Mouse (Mus musculus): ENCODE results near the gene Amdhd2. TPM values are rescaled to one million over a fixed set of nuclear protein-coding genes. Genes with fewer than 3 reads are reported as not detected.
A peak's percentile ranks its signal among the peaks of the same experiment; 100 is the strongest.

Gene Amdhd2
- polyA plus RNA-seq, 1 experiment from 2014 or later: 36.2 TPM

GRCm38 (mm10) chr17:24156394-24156793 lies 7.2 kb downstream of the Amdhd2 start:
- Histone ChIP-seq H3K27ac (ENCODE audit: low read depth, low read length) (no peak overlapping the region), H3K36me3 (ENCODE audit: control insufficient read depth, insufficient read depth, low read length) (no peaks in the 10 kb centered on the region), H3K4me1 (ENCODE audit: control insufficient read depth, insufficient read depth, low read length) (no peaks in the 10 kb centered on the region), H3K27me3 (ENCODE audit: control insufficient read depth, insufficient read depth, low read length) (no peaks in the 10 kb centered on the region), H3K4me3 (ENCODE audit: low read depth, low read length) (no peak overlapping the region), H3K9ac (ENCODE audit: low read length) (no peak overlapping the region), H3K9me3 (ENCODE audit: control insufficient read depth, low read length) (no peaks in the 10 kb centered on the region), H3K4me2 (ENCODE audit: low read depth) (no peak overlapping the region)
- ATAC-seq (ENCODE audit: insufficient read depth, low FRiP score, low TSS enrichment): no peak
- WGBS: 78% methylated on average over 3 of the region's 3 CpGs
- no peak for DNase-seq (ENCODE audit: low spot score)

- H3K4me1 ChIP-seq (ENCODE audit: control insufficient read depth, insufficient read depth, low read length): no peaks in the 10 kb centered on the region
- ATAC-seq (ENCODE audit: insufficient read depth, low FRiP score, low TSS enrichment) (no peak), DNase-seq (ENCODE audit: low spot score) (no peak)
- H3K27me3 ChIP-seq (ENCODE audit: control insufficient read depth, insufficient read depth, low read length): no peaks in the 10 kb centered on the region
- no peak overlapping the region for H3K4me2 ChIP-seq (ENCODE audit: low read depth)
- no peak overlapping the region for H3K9ac ChIP-seq (ENCODE audit: low read length)
- H3K4me3 ChIP-seq (ENCODE audit: low read depth, low read length): no peak overlapping the region
- H3K36me3 ChIP-seq (ENCODE audit: control insufficient read depth, insufficient read depth, low read length): no peaks in the 10 kb centered on the region
- no peaks in the 10 kb centered on the region for H3K9me3 ChIP-seq (ENCODE audit: control insufficient read depth, low read length)
- no peak overlapping the region for H3K27ac ChIP-seq (ENCODE audit: low read depth, low read length)
- 92% methylated on average over 9 of the region's 9 CpGs for WGBS
Measured at GRCm38 (mm10) chr17:24155742-24156141, 7.8 kb downstream of the Amdhd2 start.

GRCm38 (mm10) chr17:24154463-24154862 lies 9.1 kb downstream of the Amdhd2 start:
- Histone ChIP-seq H3K9ac (ENCODE audit: low read length) (no peak overlapping the region), H3K9me3 (ENCODE audit: control insufficient read depth, low read length) (no peaks in the 10 kb centered on the region), H3K36me3 (ENCODE audit: control insufficient read depth, insufficient read depth, low read length) (no peaks in the 10 kb centered on the region), H3K27ac (ENCODE audit: low read depth, low read length) (no peak overlapping the region), H3K27me3 (ENCODE audit: control insufficient read depth, insufficient read depth, low read length) (no peaks in the 10 kb centered on the region), H3K4me1 (ENCODE audit: control insufficient read depth, insufficient read depth, low read length) (no peaks in the 10 kb centered on the region), H3K4me2 (ENCODE audit: low read depth) (no peak overlapping the region), H3K4me3 (ENCODE audit: low read depth, low read length) (no peak overlapping the region)
- DNase-seq (ENCODE audit: low spot score) (no peak), ATAC-seq (ENCODE audit: insufficient read depth, low FRiP score, low TSS enrichment) (no peak)
- 75% methylated on average over 3 of the region's 3 CpGs for WGBS

- Histone ChIP-seq H3K9me3 (ENCODE audit: control insufficient read depth, low read length) (no peaks in the 10 kb centered on the region), H3K27me3 (ENCODE audit: control insufficient read depth, insufficient read depth, low read length) (no peaks in the 10 kb centered on the region), H3K4me1 (ENCODE audit: control insufficient read depth, insufficient read depth, low read length) (no peaks in the 10 kb centered on the region), H3K36me3 (ENCODE audit: control insufficient read depth, insufficient read depth, low read length) (no peaks in the 10 kb centered on the region), H3K4me2 (ENCODE audit: low read depth) (peak overlapping the region; percentile 53), H3K9ac (ENCODE audit: low read length) (peak overlapping the region; percentile 43), H3K4me3 (ENCODE audit: low read depth, low read length) (peak overlapping the region; percentile 14; the same call in 1 of the 2 replicates), H3K27ac (ENCODE audit: low read depth, low read length) (no peak overlapping the region)
- WGBS: 2% methylated on average over 26 of the region's 26 CpGs
- DNase-seq (ENCODE audit: low spot score) (peak; percentile 83), ATAC-seq (ENCODE audit: insufficient read depth, low FRiP score, low TSS enrichment) (peak; percentile 85)
Measured at GRCm38 (mm10) chr17:24151890-24152563, 11.5 kb downstream of the Amdhd2 start.

GRCm38 (mm10) chr17:24151382-24151781 lies 12.2 kb downstream of the Amdhd2 start:
- DNase-seq (ENCODE audit: low spot score): no peak
- no peak overlapping the region for H3K27ac ChIP-seq (ENCODE audit: low read depth, low read length)
- no peak overlapping the region for H3K4me3 ChIP-seq (ENCODE audit: low read depth, low read length)
- no peaks in the 10 kb centered on the region for H3K36me3 ChIP-seq (ENCODE audit: control insufficient read depth, insufficient read depth, low read length)
- 14% methylated on average over 7 of the region's 7 CpGs for WGBS
- no peak for ATAC-seq (ENCODE audit: insufficient read depth, low FRiP score, low TSS enrichment)
- H3K9me3 ChIP-seq (ENCODE audit: control insufficient read depth, low read length): no peaks in the 10 kb centered on the region
- peak overlapping the region; percentile 53 for H3K4me2 ChIP-seq (ENCODE audit: low read depth)
- H3K9ac ChIP-seq (ENCODE audit: low read length): peak overlapping the region; percentile 43; the same call in 1 of the 2 replicates
- no peaks in the 10 kb centered on the region for H3K4me1 ChIP-seq (ENCODE audit: control insufficient read depth, insufficient read depth, low read length)
- no peaks in the 10 kb centered on the region for H3K27me3 ChIP-seq (ENCODE audit: control insufficient read depth, insufficient read depth, low read length)

GRCm38 (mm10) chr17:24150824-24151223 lies 12.7 kb downstream of the Amdhd2 start, which contains the start of gene Pdpk1:
Gene Pdpk1, minus strand, starts transcription at chr17:24150924.
- Histone ChIP-seq H3K9ac (ENCODE audit: low read length) (peak within 1 kb of the TSS; percentile 43), H3K4me1 (ENCODE audit: control insufficient read depth, insufficient read depth, low read length) (no peaks in the 10 kb centered on the region), H3K4me3 (ENCODE audit: low read depth, low read length) (peak within 1 kb of the TSS; percentile 14; the same call in 1 of the 2 replicates), H3K36me3 (ENCODE audit: control insufficient read depth, insufficient read depth, low read length) (no peaks in the 10 kb centered on the region), H3K27ac (ENCODE audit: low read depth, low read length) (no peak within 1 kb of the TSS), H3K4me2 (ENCODE audit: low read depth) (peak within 1 kb of the TSS; percentile 53), H3K27me3 (ENCODE audit: control insufficient read depth, insufficient read depth, low read length) (no peaks in the 10 kb centered on the region), H3K9me3 (ENCODE audit: control insufficient read depth, low read length) (no peaks in the 10 kb centered on the region)
- WGBS: 88% methylated on average over 2 of the region's 2 CpGs
- DNase-seq (ENCODE audit: low spot score): no peak
- ATAC-seq (ENCODE audit: insufficient read depth, low FRiP score, low TSS enrichment): no peak

- Histone ChIP-seq H3K9me3 (ENCODE audit: control insufficient read depth, low read length) (no peaks in the 10 kb centered on the region), H3K4me2 (ENCODE audit: low read depth) (no peak overlapping the region), H3K9ac (ENCODE audit: low read length) (no peak overlapping the region), H3K4me1 (ENCODE audit: control insufficient read depth, insufficient read depth, low read length) (no peaks in the 10 kb centered on the region), H3K27me3 (ENCODE audit: control insufficient read depth, insufficient read depth, low read length) (no peaks in the 10 kb centered on the region), H3K27ac (ENCODE audit: low read depth, low read length) (no peak overlapping the region), H3K4me3 (ENCODE audit: low read depth, low read length) (no peak overlapping the region), H3K36me3 (ENCODE audit: control insufficient read depth, insufficient read depth, low read length) (no peaks in the 10 kb centered on the region)
- ATAC-seq (ENCODE audit: insufficient read depth, low FRiP score, low TSS enrichment): no peak
- DNase-seq (ENCODE audit: low spot score): no peak
- 89% methylated on average over 7 of the region's 7 CpGs for WGBS
Measured at GRCm38 (mm10) chr17:24149421-24149820, 14.1 kb downstream of the Amdhd2 start.

- Histone ChIP-seq H3K9ac (ENCODE audit: low read length) (no peak overlapping the region), H3K27me3 (ENCODE audit: control insufficient read depth, insufficient read depth, low read length) (no peaks in the 10 kb centered on the region), H3K4me1 (ENCODE audit: control insufficient read depth, insufficient read depth, low read length) (peaks cover 6% of the 10 kb centered on the region; the same call in 1 of the 2 replicates), H3K36me3 (ENCODE audit: control insufficient read depth, insufficient read depth, low read length) (no peaks in the 10 kb centered on the region), H3K27ac (ENCODE audit: low read depth, low read length) (no peak overlapping the region), H3K4me2 (ENCODE audit: low read depth) (no peak overlapping the region), H3K4me3 (ENCODE audit: low read depth, low read length) (no peak overlapping the region), H3K9me3 (ENCODE audit: control insufficient read depth, low read length) (no peaks in the 10 kb centered on the region)
- ATAC-seq (ENCODE audit: insufficient read depth, low FRiP score, low TSS enrichment): no peak
- DNase-seq (ENCODE audit: low spot score): no peak
- 36% methylated on average over 2 of the region's 2 CpGs for WGBS
Measured at GRCm38 (mm10) chr17:24142897-24143296, 20.7 kb downstream of the Amdhd2 start.

- under 1% methylated on average over 51 of the region's 57 CpGs for WGBS
- H3K4me2 ChIP-seq (ENCODE audit: low read depth): peak overlapping the region; percentile 97
- ATAC-seq (ENCODE audit: insufficient read depth, low FRiP score, low TSS enrichment): peak; percentile 99
- peak overlapping the region; percentile 91 for H3K9ac ChIP-seq (ENCODE audit: low read length)
- no peaks in the 10 kb centered on the region for H3K9me3 ChIP-seq (ENCODE audit: control insufficient read depth, low read length)
- H3K4me3 ChIP-seq (ENCODE audit: low read depth, low read length): peak overlapping the region; percentile 98
- no peaks in the 10 kb centered on the region for H3K27me3 ChIP-seq (ENCODE audit: control insufficient read depth, insufficient read depth, low read length)
- peak overlapping the region; percentile 79 for H3K27ac ChIP-seq (ENCODE audit: low read depth, low read length)
- peaks cover 6% of the 10 kb centered on the region; the same call in 1 of the 2 replicates for H3K4me1 ChIP-seq (ENCODE audit: control insufficient read depth, insufficient read depth, low read length)
- H3K36me3 ChIP-seq (ENCODE audit: control insufficient read depth, insufficient read depth, low read length): no peaks in the 10 kb centered on the region
- peak; percentile 97 for DNase-seq (ENCODE audit: low spot score)
Measured at GRCm38 (mm10) chr17:24141425-24141920, 22.1 kb downstream of the Amdhd2 start.
